ENCODE assay signal across 17 mouse cellular contexts in genomic region chr2:67470030-67470429, GRCm38 (mm10). TPM values are rescaled to one million over a fixed set of nuclear protein-coding genes. Genes with fewer than 3 reads are reported as not detected.
DNase-seq lines count a peak whose midpoint lies in the region; ATAC-seq and TF ChIP-seq lines count a peak whose summit lies in the region.
"Not testable (repeated sequence)": the region's sequence is repeated elsewhere in the genome, so short reads cannot be mapped to it uniquely, and the experiment has no call there.
"Had no signal": no experiment of that assay in that cellular context is flagged by ENCODE, and none has a peak within 500 bp of the region (broad histone marks: within the 10 kb centered on the region; RNA-seq: fewer than 3 reads in every experiment).

No protein-coding gene starts in this region.

- H3K4me1 ChIP-seq in kidney, adult 2 months (ENCODE audit: control insufficient read depth, insufficient read depth, low read length); kidney, embryonic 16.5 days (ENCODE audit: insufficient read depth, low read length): not testable (repeated sequence)

- peak; percentile 80; the same call in 1 of the 2 replicates for ATAC-seq in kidney, embryonic 16.5 days (ENCODE audit: low FRiP score, low TSS enrichment)

- H3K4me2 ChIP-seq in kidney, embryonic 16.5 days (replicated peaks; ENCODE audit: low read depth, low read length) = not testable (repeated sequence)

- 53% methylated on average over 5 of the region's 5 CpGs for WGBS in kidney, adult 2 months
- WGBS in kidney, embryonic 16.5 days = 52% methylated on average over 5 of the region's 5 CpGs

- H3K27ac ChIP-seq in kidney, adult 2 months (ENCODE audit: insufficient read depth, low read depth, low read length); kidney, embryonic 16.5 days (ENCODE audit: low read length): not testable (repeated sequence)

- H3K27me3 ChIP-seq in kidney, adult 2 months (replicated peaks; ENCODE audit: control insufficient read depth, insufficient read depth, low read length); kidney, embryonic 16.5 days (ENCODE audit: insufficient read depth, low read length): not testable (repeated sequence)

- not testable (repeated sequence) for H3K4me3 ChIP-seq in kidney, adult 2 months (ENCODE audit: insufficient read depth, low read depth, low read length); kidney, embryonic 16.5 days (ENCODE audit: low read length)

- TF ChIP-seq POLR2A in kidney, adult 2 months (IDR thresholded peaks at IDR 0.05; ENCODE audit: low read depth, low read length) = not testable (repeated sequence)

- peak; percentile 19 for DNase-seq in kidney, adult 2 months
- peak; percentile 56 for DNase-seq in kidney, postnatal 10 days
- DNase-seq in kidney, postnatal 25 days = peak; percentile 14 to 47
- peak; percentile 19 to 54 for DNase-seq in kidney, postnatal 4 days

- TF ChIP-seq CTCF in kidney, adult 2 months (conservative IDR thresholded peaks at IDR 0.05; ENCODE audit: insufficient read depth, insufficient read length, low read depth, low read length) = not testable (repeated sequence)

- not testable (repeated sequence) for H3K9me3 ChIP-seq in kidney, embryonic 16.5 days (ENCODE audit: low read length)

- not testable (repeated sequence) for H3K36me3 ChIP-seq in kidney, adult 2 months (ENCODE audit: control insufficient read depth, insufficient read depth, low read length); kidney, embryonic 16.5 days (ENCODE audit: insufficient read depth, low read length)

- H3K9ac ChIP-seq in kidney, embryonic 16.5 days (replicated peaks; ENCODE audit: low read length) = not testable (repeated sequence)

RNA-seq across cellular contexts. Expression of gene Xirp2, which starts 24.2 kb away (rescaled TPM):
- 0.77 TPM in 1 of 2 replicates, not detected in the other for polyA plus RNA-seq in kidney, adult 2 months (2012; rRNA removed)
- 0.01 TPM in 1 of 2 replicates, not detected in the other for polyA plus RNA-seq in kidney, embryonic 16.5 days (2015; fragmentation: Nextera tagmentation; extraction: Ambion mirVana)
- polyA plus RNA-seq: activated CD4-positive, CD25-positive, alpha-beta regulatory T cell, adult 4 months; CD4-positive, CD25-positive, alpha-beta regulatory T cell, adult 4 months; cerebellum, adult 2 months; embryonic facial prominence, embryonic 10.5 days; forebrain, embryonic 11.5 days; forebrain, embryonic 13.5 days; G1E; Patski had no signal

RNA-seq across cellular contexts. Expression of gene Gm26727, which starts 37.0 kb away (rescaled TPM):
- not detected in 2 replicates for polyA plus RNA-seq in kidney, adult 2 months (2012; rRNA removed)
- polyA plus RNA-seq in kidney, embryonic 16.5 days (2015; fragmentation: Nextera tagmentation; extraction: Ambion mirVana) = not detected in 2 replicates
- polyA plus RNA-seq: activated CD4-positive, CD25-positive, alpha-beta regulatory T cell, adult 4 months; CD4-positive, CD25-positive, alpha-beta regulatory T cell, adult 4 months; cerebellum, adult 2 months; cortical plate, adult 2 months; embryonic facial prominence, embryonic 10.5 days; embryonic facial prominence, embryonic 12.5 days; embryonic facial prominence, embryonic 14.5 days; forebrain, embryonic 11.5 days; forebrain, embryonic 13.5 days; forebrain, embryonic 15.5 days; G1E; Patski had no signal

RNA-seq across cellular contexts. Expression of gene Gm21830, which starts 56.5 kb away (rescaled TPM):
- not detected in 2 replicates for polyA plus RNA-seq in kidney, adult 2 months (2012; rRNA removed)
- not detected in 2 replicates for polyA plus RNA-seq in kidney, embryonic 16.5 days (2015; fragmentation: Nextera tagmentation; extraction: Ambion mirVana)
- polyA plus RNA-seq: activated CD4-positive, CD25-positive, alpha-beta regulatory T cell, adult 4 months; CD4-positive, CD25-positive, alpha-beta regulatory T cell, adult 4 months; cerebellum, adult 2 months; cortical plate, adult 2 months; embryonic facial prominence, embryonic 10.5 days; embryonic facial prominence, embryonic 12.5 days; embryonic facial prominence, embryonic 14.5 days; forebrain, embryonic 11.5 days; forebrain, embryonic 13.5 days; forebrain, embryonic 15.5 days; G1E; Patski had no signal
